Mouse (Mus musculus) MEL (cell line): ENCODE measurements at regions not wholly inside any gene's neighbourhood (a gene's known extent, or its start where the extent isn't known, plus 50 kb on each side); places are given as distances from the start of the nearest gene placed in this dataset.

Experiments
- CTCF ChIP-seq, 3 experiments: IDR thresholded peaks in 2 of 3; conservative IDR thresholded peaks in 1 of 3; 2 replicates each; pipeline ENCODE4 v1.5.1; 2011 to 2012; ENCODE audit warnings: low read length in 3 of 3, low read depth in 2 of 3, mild to moderate bottlenecking in 2 of 3, improper control_type of control experiment in 1 of 3, inconsistent platforms in 1 of 3, mixed read lengths in 1 of 3, moderate library complexity in 1 of 3; ENCODE audit not compliant: control insufficient read depth in 1 of 3, insufficient read depth in 1 of 3, poor library complexity in 1 of 3, severe bottlenecking in 1 of 3
- HCFC1 ChIP-seq: IDR thresholded peaks from 2 replicates; pipeline ENCODE4 v1.6.1; 2012; ENCODE audit warnings: low read depth, mild to moderate bottlenecking, inconsistent platforms, low read length, improper control_type of control experiment, moderate library complexity
- MAFK ChIP-seq: IDR thresholded peaks from 2 replicates; pipeline ENCODE4 v1.6.1; 2011; ENCODE audit warnings: low read depth, mild to moderate bottlenecking, low read length, improper control_type of control experiment, borderline replicate concordance

- TF ChIP-seq HCFC1 (no peak), CTCF (IDR thresholded peaks at IDR 0.05 in 2 of 3, conservative IDR thresholded peaks at IDR 0.05 in 1 of 3; ENCODE audit: control insufficient read depth in 1 of 3, insufficient read depth in 1 of 3, low read depth in 2 of 3, low read length in 3 of 3, poor library complexity in 1 of 3, severe bottlenecking in 1 of 3) (no peak), MAFK (no peak)
These were observed 103.3 kb upstream of the Hs3st3a1 start for GRCm38 (mm10) chr11:64331811-64332210.
